Mouse (Mus musculus): ENCODE measurements around the gene Ss18l2. TPM values are rescaled to one million over a fixed set of nuclear protein-coding genes. Genes with fewer than 3 reads are reported as not detected.

Ss18l2 gene
- polyA plus RNA-seq, 1 experiment: not detected

GRCm38 (mm10) chr9:121690734-121691133 lies 19.4 kb upstream of the Ss18l2 start:
- WGBS: 55% methylated on average over 7 of the region's 7 CpGs

GRCm38 (mm10) chr9:121694736-121695135 lies 15.4 kb upstream of the Ss18l2 start:
- Histone ChIP-seq H3K27ac (ENCODE audit: insufficient read depth, low read depth, low read length) (no peak overlapping the region), H3K4me1 (ENCODE audit: control insufficient read depth, insufficient read depth, low read length) (peaks cover 10% of the 10 kb centered on the region), H3K4me3 (ENCODE audit: insufficient read depth, low read depth, low read length) (no peak overlapping the region)
- WGBS: 85% methylated on average over 12 of the region's 12 CpGs
- TF ChIP-seq POLR2A (IDR thresholded peaks at IDR 0.05; ENCODE audit: insufficient read depth, low read depth, low read length): no peak
- TF ChIP-seq CTCF (IDR thresholded peaks at IDR 0.05; ENCODE audit: insufficient read depth, low read depth, low read length): no peak

More at GRCm38 (mm10) chr9:121690734-121691133, 19.4 kb upstream of the Ss18l2 start:
- TF ChIP-seq CTCF (IDR thresholded peaks at IDR 0.05; ENCODE audit: insufficient read depth, low read depth, low read length) (no peak), POLR2A (IDR thresholded peaks at IDR 0.05; ENCODE audit: insufficient read depth, low read depth, low read length) (no peak)
- Histone ChIP-seq H3K27ac (ENCODE audit: insufficient read depth, low read depth, low read length) (no peak overlapping the region), H3K4me1 (ENCODE audit: control insufficient read depth, insufficient read depth, low read length) (peaks cover 12% of the 10 kb centered on the region), H3K4me3 (ENCODE audit: insufficient read depth, low read depth, low read length) (no peak overlapping the region)

- H3K4me1 ChIP-seq (ENCODE audit: control insufficient read depth, insufficient read depth, low read length): no peaks in the 10 kb centered on the region
- 65% methylated on average over 9 of the region's 9 CpGs for WGBS
- H3K27ac ChIP-seq (ENCODE audit: insufficient read depth, low read depth, low read length): no peak overlapping the region
- H3K4me3 ChIP-seq (ENCODE audit: insufficient read depth, low read depth, low read length): no peak overlapping the region
- TF ChIP-seq POLR2A (IDR thresholded peaks at IDR 0.05; ENCODE audit: insufficient read depth, low read depth, low read length): no peak
- no peak for TF ChIP-seq CTCF (IDR thresholded peaks at IDR 0.05; ENCODE audit: insufficient read depth, low read depth, low read length)
Observed at GRCm38 (mm10) chr9:121696626-121697025, 13.5 kb upstream of the Ss18l2 start.

GRCm38 (mm10) chr9:121697150-121698049 lies 12.7 kb upstream of the Ss18l2 start:
- WGBS: 100% methylated on average over 1 of the region's 1 CpGs
- Histone ChIP-seq H3K27ac (ENCODE audit: insufficient read depth, low read depth, low read length) (no peak overlapping the region), H3K4me1 (ENCODE audit: control insufficient read depth, insufficient read depth, low read length) (no peaks in the 10 kb centered on the region), H3K4me3 (ENCODE audit: insufficient read depth, low read depth, low read length) (no peak overlapping the region)
- TF ChIP-seq POLR2A (IDR thresholded peaks at IDR 0.05; ENCODE audit: insufficient read depth, low read depth, low read length) (no peak), CTCF (IDR thresholded peaks at IDR 0.05; ENCODE audit: insufficient read depth, low read depth, low read length) (peak; percentile 100)

GRCm38 (mm10) chr9:121704261-121704645 lies 5.9 kb upstream of the Ss18l2 start:
- peak overlapping the region; percentile 96 for H3K4me3 ChIP-seq (ENCODE audit: insufficient read depth, low read depth, low read length)
- TF ChIP-seq CTCF (IDR thresholded peaks at IDR 0.05; ENCODE audit: insufficient read depth, low read depth, low read length): no peak
- no peak for TF ChIP-seq POLR2A (IDR thresholded peaks at IDR 0.05; ENCODE audit: insufficient read depth, low read depth, low read length)
- H3K27ac ChIP-seq (ENCODE audit: insufficient read depth, low read depth, low read length): no peak overlapping the region
- H3K4me1 ChIP-seq (ENCODE audit: control insufficient read depth, insufficient read depth, low read length): peaks cover 14% of the 10 kb centered on the region
- 26% methylated on average over 11 of the region's 11 CpGs for WGBS

GRCm38 (mm10) chr9:121704646-121705625 lies 5.2 kb upstream of the Ss18l2 start, which contains the start of gene Sec22c:
TSS of gene Sec22c (minus strand) at chr9:121705490.
- WGBS: under 1% methylated on average over 69 of the region's 69 CpGs
- peak; percentile 61; the same call in 1 of the 2 replicates for TF ChIP-seq POLR2A (IDR thresholded peaks at IDR 0.05; ENCODE audit: insufficient read depth, low read depth, low read length)
- TF ChIP-seq CTCF (IDR thresholded peaks at IDR 0.05; ENCODE audit: insufficient read depth, low read depth, low read length): no peak
- peaks cover 16% of the 10 kb centered on the region for H3K4me1 ChIP-seq (ENCODE audit: control insufficient read depth, insufficient read depth, low read length)
- peak within 1 kb of the TSS; percentile 96 for H3K4me3 ChIP-seq (ENCODE audit: insufficient read depth, low read depth, low read length)
- peak within 1 kb of the TSS; percentile 48; the same call in 1 of the 2 replicates for H3K27ac ChIP-seq (ENCODE audit: insufficient read depth, low read depth, low read length)

- Histone ChIP-seq H3K4me3 (ENCODE audit: insufficient read depth, low read depth, low read length) (no peak overlapping the region), H3K27ac (ENCODE audit: insufficient read depth, low read depth, low read length) (no peak overlapping the region), H3K4me1 (ENCODE audit: control insufficient read depth, insufficient read depth, low read length) (peaks cover 16% of the 10 kb centered on the region)
- TF ChIP-seq CTCF (IDR thresholded peaks at IDR 0.05; ENCODE audit: insufficient read depth, low read depth, low read length): no peak
- no peak for TF ChIP-seq POLR2A (IDR thresholded peaks at IDR 0.05; ENCODE audit: insufficient read depth, low read depth, low read length)
- WGBS: 79% methylated on average over 6 of the region's 6 CpGs
Observed at GRCm38 (mm10) chr9:121706029-121706675, 4.0 kb upstream of the Ss18l2 start.

- TF ChIP-seq CTCF (IDR thresholded peaks at IDR 0.05; ENCODE audit: insufficient read depth, low read depth, low read length) (no peak), POLR2A (IDR thresholded peaks at IDR 0.05; ENCODE audit: insufficient read depth, low read depth, low read length) (no peak)
- WGBS: 72% methylated on average over 6 of the region's 6 CpGs
- no peak overlapping the region for H3K27ac ChIP-seq (ENCODE audit: insufficient read depth, low read depth, low read length)
- H3K4me1 ChIP-seq (ENCODE audit: control insufficient read depth, insufficient read depth, low read length): peaks cover 18% of the 10 kb centered on the region
- H3K4me3 ChIP-seq (ENCODE audit: insufficient read depth, low read depth, low read length): no peak overlapping the region
Observed at GRCm38 (mm10) chr9:121707801-121708200, 2.3 kb upstream of the Ss18l2 start.

Data from olfactory bulb, adult 2 months (tissue).